Mouse (Mus musculus) spleen, adult 18-20 months (tissue): ENCODE measurements around the gene Snrpg.
A peak's percentile ranks its signal among the peaks of the same experiment; 100 is the strongest.
"Not testable (repeated sequence)": the region's sequence is repeated elsewhere in the genome, so short reads cannot be mapped to it uniquely, and the experiment has no call there.

Source experiments
- DNase-seq, 2 experiments: peaks; one replicate each; pipeline ENCODE4 v3.0.0; 2022; ENCODE audit warnings: mixed read lengths in 2 of 2

Snrpg gene

GRCm38 (mm10) chr6:86370764-86371339 is at the start of gene Snrpg:
Gene Snrpg, plus strand, starts transcription at chr6:86371304.
- peak in 1 of 2 experiments; percentile 11 for DNase-seq

- DNase-seq, result no peak
These were observed 49.0 kb upstream of the Snrpg start for GRCm38 (mm10) chr6:86322031-86322563.

GRCm38 (mm10) chr6:86322991-86323390 is 48.1 kb upstream of the Snrpg start:
- no peak for DNase-seq

GRCm38 (mm10) chr6:86324400-86324799 is 46.7 kb upstream of the Snrpg start:
- no peak for DNase-seq

GRCm38 (mm10) chr6:86325646-86326045 is 45.5 kb upstream of the Snrpg start:
- DNase-seq, result no peak

GRCm38 (mm10) chr6:86326866-86327265 is 44.2 kb upstream of the Snrpg start:
- DNase-seq, result no peak

- DNase-seq, result no peak
These were observed 42.7 kb upstream of the Snrpg start for GRCm38 (mm10) chr6:86328369-86328768.

GRCm38 (mm10) chr6:86329943-86330342 is 41.2 kb upstream of the Snrpg start:
- DNase-seq, result no peak

GRCm38 (mm10) chr6:86335121-86335849 is 35.8 kb upstream of the Snrpg start:
- no peak for DNase-seq

- no peak for DNase-seq
These were observed 35.2 kb upstream of the Snrpg start for GRCm38 (mm10) chr6:86335860-86336259.

GRCm38 (mm10) chr6:86336340-86336739 is 34.8 kb upstream of the Snrpg start:
- DNase-seq, result not testable (repeated sequence)

- no peak for DNase-seq
These were observed 27.4 kb upstream of the Snrpg start for GRCm38 (mm10) chr6:86343656-86344055.

GRCm38 (mm10) chr6:86346063-86346462 is 25.0 kb upstream of the Snrpg start:
- no peak for DNase-seq

- no peak for DNase-seq
These were observed 21.8 kb upstream of the Snrpg start for GRCm38 (mm10) chr6:86349257-86349656.

- DNase-seq, result no peak
These were observed 16.2 kb upstream of the Snrpg start for GRCm38 (mm10) chr6:86354948-86355347.

GRCm38 (mm10) chr6:86356956-86357355 is 14.1 kb upstream of the Snrpg start:
- no peak for DNase-seq

GRCm38 (mm10) chr6:86360691-86361090 is 10.4 kb upstream of the Snrpg start:
- DNase-seq, result no peak

- DNase-seq, result no peak
These were observed 9.7 kb upstream of the Snrpg start for GRCm38 (mm10) chr6:86361373-86361772.

GRCm38 (mm10) chr6:86364442-86365141 is 6.5 kb upstream of the Snrpg start:
- DNase-seq, result peak; percentile 38 to 66

- peak; percentile 90 to 92 for DNase-seq
These were observed 5.6 kb upstream of the Snrpg start, which contains the start of gene Fam136a for GRCm38 (mm10) chr6:86365371-86366124. Gene Fam136a, plus strand, starts transcription at chr6:86365646.

GRCm38 (mm10) chr6:86366125-86366852 is 4.8 kb upstream of the Snrpg start:
- DNase-seq, result peak; percentile 8 to 10

- no peak for DNase-seq
These were observed 4.3 kb upstream of the Snrpg start for GRCm38 (mm10) chr6:86366853-86367249.
